Mouse (Mus musculus): ENCODE results near the gene Pcnx2.
A peak's percentile ranks its signal among the peaks of the same experiment; 100 is the strongest.

Gene Pcnx2

GRCm38 (mm10) chr8:125897868-125898788 is at the start of gene Pcnx2:
Pcnx2 (minus strand) TSS chr8:125898317.
- no peak for DNase-seq (ENCODE audit: extremely low spot score, low spot score)

DNA sequence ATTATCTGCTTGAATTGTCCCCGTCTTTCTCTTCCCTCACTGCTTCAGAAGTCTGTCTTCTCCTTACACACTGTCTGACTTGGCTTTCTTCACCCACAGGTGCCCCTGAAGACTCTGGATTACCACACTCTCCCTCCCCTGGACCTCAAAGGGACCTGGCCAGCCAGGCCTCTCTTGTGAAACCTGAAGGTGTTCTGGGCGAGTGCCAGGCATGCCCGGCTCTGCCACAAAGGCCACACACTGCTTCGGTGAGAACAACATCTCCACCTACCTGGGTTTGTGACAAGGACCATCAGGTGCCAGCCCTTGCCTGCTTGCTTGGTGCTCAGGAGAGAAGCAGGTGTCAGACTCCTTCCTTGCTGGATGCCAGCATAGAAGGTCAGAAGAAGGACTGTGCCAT is 46.4 kb upstream of the Pcnx2 start:
- DNase-seq (ENCODE audit: extremely low spot score, low spot score) = no peak

GRCm38 (mm10) chr8:125935649-125936048 is 37.5 kb upstream of the Pcnx2 start:
- DNase-seq (ENCODE audit: extremely low spot score, low spot score) = peak; percentile 49

- DNase-seq (ENCODE audit: extremely low spot score, low spot score) = no peak
Measured at GRCm38 (mm10) chr8:125931822-125932221, 33.7 kb upstream of the Pcnx2 start.

GRCm38 (mm10) chr8:125930276-125931046 is 32.3 kb upstream of the Pcnx2 start:
- no peak for DNase-seq (ENCODE audit: extremely low spot score, low spot score)

GRCm38 (mm10) chr8:125926636-125927035 is 28.5 kb upstream of the Pcnx2 start:
- DNase-seq (ENCODE audit: extremely low spot score, low spot score) = no peak

GRCm38 (mm10) chr8:125922333-125922732 is 24.2 kb upstream of the Pcnx2 start:
- no peak for DNase-seq (ENCODE audit: extremely low spot score, low spot score)

DNA sequence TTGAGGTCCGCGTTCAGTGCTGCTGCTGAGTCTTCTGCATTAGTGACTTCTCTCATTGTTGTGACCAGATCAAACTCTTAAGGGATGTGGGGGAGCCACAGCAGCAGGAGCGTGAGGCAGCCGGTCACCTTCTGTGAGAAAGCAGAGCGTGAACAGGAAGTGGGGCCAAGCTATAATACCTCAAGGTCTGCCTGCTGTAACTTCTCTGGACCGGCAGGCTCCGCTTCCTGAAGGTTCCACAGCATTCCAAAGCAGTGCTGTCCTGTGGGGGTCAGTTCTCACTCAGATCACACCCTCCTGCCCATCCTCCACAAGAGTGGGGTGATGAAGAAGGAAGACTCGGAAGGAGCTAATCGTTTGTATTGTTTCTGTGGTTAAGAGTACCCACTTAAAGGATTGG is 22.6 kb upstream of the Pcnx2 start:
- DNase-seq (ENCODE audit: extremely low spot score, low spot score) = no peak

DNA sequence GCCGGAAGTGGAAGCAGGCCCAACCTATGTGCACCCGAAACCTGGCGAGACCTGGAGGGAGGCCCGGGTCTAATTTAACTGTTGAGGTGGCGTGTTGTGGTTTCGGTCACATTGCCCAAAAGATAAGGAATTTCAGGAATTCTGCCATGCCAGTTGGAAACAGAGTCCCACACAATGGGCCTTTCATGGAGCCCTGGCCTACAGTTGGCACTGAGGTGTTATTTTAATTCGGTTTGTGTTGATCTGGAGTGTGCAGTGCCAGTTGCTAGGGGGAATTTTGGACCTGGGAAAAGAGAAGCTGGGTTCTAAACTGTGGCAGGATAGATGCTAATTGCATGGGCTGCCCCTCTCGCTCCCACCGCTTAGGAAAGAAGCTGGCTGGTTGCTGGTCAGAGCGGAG is 22.2 kb upstream of the Pcnx2 start:
- no peak for DNase-seq (ENCODE audit: extremely low spot score, low spot score)

- DNase-seq (ENCODE audit: extremely low spot score, low spot score) = no peak
Measured at GRCm38 (mm10) chr8:125919560-125919959, 21.4 kb upstream of the Pcnx2 start.

DNA sequence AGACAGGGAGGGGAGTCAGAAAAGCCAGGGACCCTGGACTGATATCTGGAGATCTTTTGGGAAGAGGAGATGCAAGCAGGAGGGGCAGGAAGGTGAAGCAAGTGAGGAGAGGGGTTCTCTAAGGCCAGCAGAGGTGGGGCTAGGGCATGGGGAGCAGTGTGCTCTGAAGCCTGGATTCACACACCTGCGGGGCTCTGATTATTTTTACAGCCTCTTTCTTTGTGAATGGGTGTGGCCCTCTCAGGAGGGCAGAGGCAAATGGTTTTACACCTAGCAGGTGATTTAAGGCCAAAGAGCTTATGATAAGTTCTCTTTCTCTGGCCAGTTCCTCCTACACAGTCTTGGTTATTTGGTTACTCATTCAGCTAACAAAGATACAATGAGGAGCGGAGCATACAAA is 20.6 kb upstream of the Pcnx2 start:
- no peak for DNase-seq (ENCODE audit: extremely low spot score, low spot score)

DNA sequence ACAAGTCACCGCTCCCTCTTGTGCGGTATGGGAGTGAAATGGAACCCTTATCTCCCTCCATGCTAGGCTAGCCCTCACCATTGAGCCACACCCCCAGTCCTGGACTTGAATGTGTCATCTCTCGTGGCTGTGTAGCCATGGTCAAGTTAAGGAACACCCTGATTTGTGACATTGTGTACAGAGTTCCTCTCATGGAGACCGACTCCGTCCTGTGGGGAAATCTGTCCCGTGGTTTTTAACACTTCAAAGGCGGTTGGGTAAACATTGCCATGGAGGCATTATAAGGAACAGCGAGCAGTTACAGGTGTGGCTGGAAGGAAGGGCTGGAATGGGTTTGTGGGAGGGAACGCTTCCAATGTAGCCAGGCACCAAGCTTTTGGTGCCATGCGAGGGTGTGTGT is 18.9 kb upstream of the Pcnx2 start:
- DNase-seq (ENCODE audit: extremely low spot score, low spot score) = no peak

DNA sequence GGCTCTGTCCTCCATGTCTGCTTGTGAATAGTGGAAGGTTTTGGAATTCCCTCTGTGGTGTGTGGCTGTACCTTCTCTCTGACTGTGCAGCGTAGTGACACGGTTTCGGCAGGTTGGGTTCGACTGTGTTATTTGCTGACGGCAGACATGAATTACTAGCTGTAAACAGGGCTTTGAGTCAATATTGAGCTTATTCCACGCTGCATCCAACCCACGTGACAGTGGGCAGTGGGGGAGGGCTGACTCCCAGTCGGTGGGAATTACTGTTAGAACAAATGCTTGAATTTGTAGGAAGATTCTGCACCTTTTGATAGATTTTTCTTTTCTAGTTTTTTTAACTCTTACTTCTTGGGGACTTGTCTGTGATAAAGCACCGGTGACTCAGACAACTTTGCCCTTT is 16.3 kb upstream of the Pcnx2 start:
- no peak for DNase-seq (ENCODE audit: extremely low spot score, low spot score)

DNA sequence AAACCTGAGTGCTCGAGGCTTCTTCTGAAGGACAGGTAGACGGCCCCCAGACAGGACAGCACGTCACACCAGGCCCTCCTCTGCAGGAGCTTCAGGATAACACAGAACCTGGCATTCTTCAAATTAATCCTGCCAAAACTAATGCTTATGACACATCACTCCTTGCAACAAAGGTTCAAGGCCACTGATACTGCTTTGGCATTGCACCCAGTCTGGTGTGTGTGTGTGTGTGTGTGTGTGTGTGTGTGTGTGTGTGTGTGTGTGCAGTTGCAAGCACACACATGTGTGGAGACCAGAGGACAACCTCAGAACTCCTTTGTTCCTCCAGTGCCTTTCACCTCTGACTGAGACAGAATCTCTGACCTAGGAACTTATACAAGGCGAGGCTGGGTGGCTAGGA is 15.1 kb upstream of the Pcnx2 start:
- DNase-seq (ENCODE audit: extremely low spot score, low spot score) = no peak

DNA sequence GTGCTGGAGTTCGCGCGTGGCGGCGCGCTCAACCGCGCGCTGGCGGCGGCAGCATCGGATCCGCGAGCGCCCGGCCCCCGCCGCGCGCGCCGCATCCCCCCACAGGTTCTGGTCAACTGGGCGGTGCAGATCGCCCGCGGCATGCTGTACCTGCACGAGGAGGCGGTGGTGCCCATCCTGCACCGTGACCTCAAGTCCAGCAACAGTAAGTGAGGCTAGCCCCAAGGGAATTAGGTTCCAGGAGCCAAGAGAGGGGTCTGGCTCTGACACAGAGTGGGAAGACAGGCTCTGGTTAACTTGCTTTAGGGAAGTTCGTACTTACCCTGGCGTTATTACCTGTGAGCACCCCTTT is 13.1 kb upstream of the Pcnx2 start:
- no peak for DNase-seq (ENCODE audit: extremely low spot score, low spot score)

GRCm38 (mm10) chr8:125910365-125911228 is 12.5 kb upstream of the Pcnx2 start, which contains the start of gene Map3k21:
Map3k21 (plus strand) TSS chr8:125910450.
- DNase-seq (ENCODE audit: extremely low spot score, low spot score) = peak; percentile 53

- peak; percentile 31 for DNase-seq (ENCODE audit: extremely low spot score, low spot score)
Measured at GRCm38 (mm10) chr8:125909661-125910364, 11.7 kb upstream of the Pcnx2 start.

GRCm38 (mm10) chr8:125907311-125907710 is 9.2 kb upstream of the Pcnx2 start:
- DNase-seq (ENCODE audit: extremely low spot score, low spot score) = no peak

DNA sequence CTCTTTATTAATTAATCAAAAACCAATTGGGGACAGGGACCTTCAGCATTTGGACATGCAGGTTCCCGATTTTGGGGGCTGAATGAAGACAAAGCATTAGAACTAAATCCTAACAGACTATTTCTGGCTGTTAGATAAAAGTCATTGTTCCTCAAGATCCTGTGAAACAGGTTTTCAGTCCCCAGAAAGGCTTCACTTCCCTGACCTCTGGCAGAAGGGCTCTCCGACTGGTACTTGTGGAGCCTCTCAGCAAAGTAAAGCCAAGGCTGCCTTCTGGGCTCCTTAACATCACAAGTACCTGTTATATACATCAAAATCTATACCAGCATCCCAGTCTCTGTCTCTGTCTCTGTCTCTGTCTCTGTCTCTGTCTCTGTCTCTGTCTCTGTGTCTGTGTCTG is 7.2 kb upstream of the Pcnx2 start:
- no peak for DNase-seq (ENCODE audit: extremely low spot score, low spot score)

DNA sequence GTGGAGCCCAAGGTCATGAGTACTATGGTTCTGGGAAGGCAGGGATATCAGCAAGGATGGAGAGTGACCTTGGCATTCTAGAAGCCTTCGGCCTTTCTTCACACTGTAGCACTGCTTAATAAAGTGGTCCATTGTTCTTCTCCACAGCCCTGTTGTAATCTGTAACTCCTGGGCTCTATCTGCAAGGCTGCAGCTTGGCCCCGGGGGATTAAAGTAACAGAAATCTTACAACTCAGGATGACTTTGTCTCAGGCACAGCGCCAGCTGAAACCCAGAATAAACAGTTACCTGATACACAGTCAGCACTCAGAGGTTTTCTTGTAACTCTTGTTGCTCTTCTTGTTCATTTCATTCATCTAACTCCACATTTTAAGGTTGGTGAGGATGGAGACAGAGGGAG is 4.4 kb upstream of the Pcnx2 start:
- no peak for DNase-seq (ENCODE audit: extremely low spot score, low spot score)

GRCm38 (mm10) chr8:125901167-125901566 is 3.0 kb upstream of the Pcnx2 start:
- no peak for DNase-seq (ENCODE audit: extremely low spot score, low spot score)

Measured in neural tube, embryonic 10.5 days (tissue).